Mouse (Mus musculus) left cerebral cortex, postnatal 14 days (tissue): ENCODE data around the gene Cers5. TPM values are rescaled to one million over a fixed set of nuclear protein-coding genes. Genes with fewer than 3 reads are reported as not detected.
"Not testable (repeated sequence)": the region's sequence is repeated elsewhere in the genome, so short reads cannot be mapped to it uniquely, and the experiment has no call there.

Experiments
- DNase-seq, 2 experiments: peaks; one replicate each; pipeline ENCODE4 v3.0.0; 2021 to 2022; ENCODE audit warnings: low spot score in 2 of 2, mixed read lengths in 1 of 2
- intact Hi-C: fragments of 180-260 bp; cut with DNase I; formaldehyde crosslinking; loops from one replicate; pipeline ENCODE4 v1.15.1; 2025
- total RNA-seq, 2 experiments: library from RNA; stranded (reverse); gene quantifications; 2 replicates each; pipeline ENCODE4 v1.2.3; 2021

Gene Cers5
- total RNA-seq, 2 experiments from 2014 or later = 38.9 to 39.6 TPM

DNA sequence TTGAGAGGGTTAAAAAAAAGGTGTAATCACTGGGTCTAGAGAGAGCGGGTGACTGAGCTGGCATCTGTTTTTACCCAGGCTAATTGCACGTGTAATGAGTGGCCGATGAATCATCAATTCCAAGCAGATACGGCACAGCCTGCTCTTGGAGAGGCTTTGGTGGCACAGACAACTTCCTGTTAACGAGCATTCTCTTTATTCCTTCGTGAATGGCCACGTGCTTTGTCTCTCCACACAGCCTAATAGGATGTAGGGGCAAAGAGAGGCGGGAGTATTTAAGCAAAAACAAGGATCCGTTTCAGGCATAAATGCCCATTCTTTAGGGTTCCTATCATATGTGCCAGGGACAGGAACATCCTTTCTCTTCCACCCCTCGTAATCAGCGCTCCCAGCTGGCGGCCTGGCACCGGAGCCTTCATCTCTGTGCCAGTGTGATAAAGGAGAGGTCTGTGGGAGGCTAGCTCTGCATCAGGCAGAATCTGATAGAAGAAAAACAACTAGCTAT lies 57.3 kb downstream of the Cers5 start:
- intact Hi-C loops = no loop called here
- peak; percentile 70 to 81 for DNase-seq

DNA sequence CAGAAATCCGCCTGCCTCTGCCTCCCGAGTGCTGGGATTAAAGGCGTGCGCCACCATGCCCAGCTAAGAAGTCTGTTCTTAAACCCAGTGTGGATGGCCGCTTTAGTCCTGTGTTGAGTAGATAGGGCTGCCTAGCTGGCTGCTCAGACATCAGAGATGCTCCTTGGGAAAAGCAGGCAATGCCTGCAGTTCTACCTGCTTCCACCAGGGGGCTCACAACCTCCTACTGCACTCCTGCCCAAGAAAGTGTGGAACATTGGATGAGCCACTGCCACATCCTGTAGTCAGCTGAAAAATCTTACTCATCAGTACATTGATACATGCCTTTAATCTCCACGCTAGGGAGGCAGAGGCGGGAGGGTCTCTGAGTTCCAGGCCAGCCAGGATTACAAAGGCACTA lies 57.8 kb downstream of the Cers5 start:
- peak; percentile 91 to 96 for DNase-seq
- intact Hi-C loops = no loop called here

DNA sequence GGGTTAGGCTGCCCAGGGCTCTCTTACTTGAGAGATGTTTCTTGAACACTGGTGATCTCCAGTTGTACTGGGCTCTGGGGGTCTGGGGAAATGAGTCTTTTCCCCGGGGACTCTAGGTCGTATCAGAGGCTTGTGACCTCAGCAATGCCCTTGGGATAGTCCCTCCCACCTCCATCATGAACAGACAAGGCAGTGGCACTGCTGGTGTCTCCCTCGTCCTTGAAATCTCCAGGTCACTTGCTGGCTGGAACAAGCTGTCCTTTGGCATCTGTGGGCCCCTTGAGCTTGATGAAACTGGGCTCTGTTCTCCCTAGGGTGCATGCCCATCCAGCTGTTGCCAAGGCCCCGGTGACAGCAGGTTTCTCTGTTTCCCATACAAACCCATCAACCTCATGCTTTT lies 58.5 kb downstream of the Cers5 start:
- intact Hi-C loops = no loop called here
- DNase-seq = no peak

DNA sequence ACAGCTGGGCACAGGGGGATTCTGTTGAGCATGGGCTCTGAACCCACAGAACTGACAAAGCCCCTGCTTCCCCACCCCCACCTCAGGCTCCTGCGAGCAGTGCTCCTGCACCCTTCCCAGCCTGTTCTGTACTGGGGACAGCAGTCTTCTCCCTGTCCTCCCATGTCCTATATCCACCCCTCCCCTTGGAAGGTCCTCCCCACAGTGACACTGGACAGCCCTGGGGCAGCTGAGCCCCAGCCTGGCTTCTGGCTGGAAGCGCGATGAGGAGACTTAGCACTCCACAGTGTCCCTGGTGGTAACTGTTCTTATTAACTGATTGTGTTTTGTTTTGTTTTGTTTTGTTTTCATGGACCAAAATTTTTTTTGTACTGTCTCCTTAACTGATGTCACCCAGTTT lies 59.1 kb downstream of the Cers5 start:
- intact Hi-C loops = no loop called here
- DNase-seq = no peak

DNA sequence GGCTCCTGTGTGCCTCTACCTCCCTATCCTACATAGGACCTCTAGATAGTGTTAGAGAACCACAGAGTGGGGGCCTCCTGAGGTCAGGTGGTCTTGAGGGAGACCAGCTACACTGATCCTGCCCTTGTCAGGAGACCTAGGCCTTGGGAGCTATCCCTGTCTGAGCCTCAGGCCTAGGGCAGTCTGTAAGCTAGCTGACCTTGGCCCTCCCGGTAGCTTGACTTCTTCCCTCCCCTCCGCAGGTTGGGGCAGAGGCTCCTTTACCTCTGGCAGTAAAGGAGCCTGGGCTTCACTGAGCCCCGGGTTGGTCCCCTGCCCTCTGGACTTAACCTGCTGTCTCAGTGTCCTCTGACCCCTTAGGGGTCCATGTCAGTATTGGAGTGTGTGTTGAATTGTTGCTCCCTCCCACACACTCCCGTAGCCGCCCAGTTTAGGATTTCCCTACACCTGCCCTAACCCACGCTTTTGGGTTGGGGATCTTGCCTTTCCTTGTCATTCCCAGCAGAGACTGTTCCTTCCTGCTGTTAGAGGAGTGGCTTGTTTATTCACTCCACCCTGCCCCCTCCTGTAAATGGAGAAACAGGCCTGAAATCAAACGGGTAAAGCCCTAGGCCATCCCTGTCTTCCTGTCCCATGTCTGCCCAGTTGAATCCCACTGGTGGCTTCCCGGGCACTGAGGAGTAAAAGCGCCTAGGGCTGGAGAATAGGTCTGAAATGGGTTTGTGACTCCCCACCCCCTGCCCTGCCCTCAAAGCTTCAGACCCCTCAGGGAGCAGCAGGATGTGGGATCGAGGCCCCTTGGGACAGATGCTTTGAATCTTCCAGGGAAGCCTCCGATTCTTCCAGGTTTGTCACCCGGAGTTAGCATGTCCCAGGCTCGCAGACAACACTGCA lies 59.8 kb downstream of the Cers5 start:
- DNase-seq = no peak
- intact Hi-C loops = no loop called here

DNA sequence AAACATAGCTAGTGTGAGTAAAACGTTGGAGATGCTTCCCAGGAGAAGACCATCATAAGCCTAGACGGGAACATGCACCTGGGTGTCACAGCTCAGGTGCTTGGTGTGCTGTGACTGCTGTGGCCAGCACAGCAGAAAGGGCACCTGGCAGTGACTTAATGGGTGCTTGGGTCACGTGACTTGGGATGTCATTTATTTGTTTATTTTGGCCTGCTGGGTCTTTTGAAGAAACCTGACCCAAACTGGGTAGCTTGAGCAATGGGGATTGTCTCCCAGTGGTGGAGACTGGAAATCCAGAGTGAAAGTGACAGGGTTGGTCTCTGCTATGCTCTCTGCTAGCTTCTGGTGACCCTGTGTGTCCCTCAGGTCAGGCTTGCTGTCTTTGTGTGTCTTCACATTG lies 61.2 kb downstream of the Cers5 start:
- DNase-seq = no peak
- intact Hi-C loops = no loop called here

DNA sequence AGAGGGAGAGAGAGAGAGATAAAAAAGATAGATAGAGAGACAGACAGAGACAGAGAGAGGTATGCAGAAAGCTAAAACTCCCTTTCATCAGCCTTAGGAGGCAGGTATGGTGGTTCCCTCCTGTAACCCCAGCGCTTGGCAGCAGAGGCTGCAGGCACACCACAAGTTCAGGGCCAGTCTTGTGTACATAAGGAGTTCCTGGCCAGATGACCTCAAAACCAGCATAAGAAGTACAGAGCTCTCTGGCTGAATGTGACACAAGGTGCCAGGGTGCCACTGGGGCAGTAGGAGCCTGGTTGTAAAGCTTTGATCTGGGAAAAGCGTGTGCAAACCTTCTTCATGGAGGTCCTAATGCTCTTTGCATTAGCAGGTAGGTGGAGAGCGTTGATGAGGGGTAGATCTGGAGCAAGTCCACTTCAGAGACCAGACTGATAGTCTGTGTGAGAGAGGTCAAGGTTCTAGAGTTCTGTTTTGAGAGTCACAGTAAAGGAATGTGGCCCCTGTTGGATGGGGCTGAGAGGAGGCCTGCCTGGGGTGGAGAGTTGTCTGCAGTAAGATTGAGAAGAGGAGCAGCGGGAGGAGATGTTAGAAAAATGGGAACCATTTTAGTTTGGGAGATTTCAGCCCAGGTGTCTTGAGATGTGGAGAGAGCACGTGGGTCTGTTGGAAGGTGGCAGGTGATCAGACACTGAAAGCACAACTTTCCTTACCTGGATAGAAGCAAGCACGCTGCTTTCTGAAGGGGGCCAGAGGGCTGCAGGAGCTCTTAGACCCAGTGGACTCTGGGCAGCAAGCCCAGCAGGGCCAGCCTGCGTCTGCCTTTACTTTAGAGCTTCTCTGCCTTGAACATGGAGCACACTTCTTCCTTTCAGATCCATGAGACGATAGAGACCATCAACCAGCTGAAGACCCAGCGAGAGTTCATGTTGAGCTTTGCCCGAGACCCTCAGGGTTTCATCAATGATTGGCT lies 62.2 kb downstream of the Cers5 start:
- no peak for DNase-seq
- intact Hi-C loops = no loop called here

DNA sequence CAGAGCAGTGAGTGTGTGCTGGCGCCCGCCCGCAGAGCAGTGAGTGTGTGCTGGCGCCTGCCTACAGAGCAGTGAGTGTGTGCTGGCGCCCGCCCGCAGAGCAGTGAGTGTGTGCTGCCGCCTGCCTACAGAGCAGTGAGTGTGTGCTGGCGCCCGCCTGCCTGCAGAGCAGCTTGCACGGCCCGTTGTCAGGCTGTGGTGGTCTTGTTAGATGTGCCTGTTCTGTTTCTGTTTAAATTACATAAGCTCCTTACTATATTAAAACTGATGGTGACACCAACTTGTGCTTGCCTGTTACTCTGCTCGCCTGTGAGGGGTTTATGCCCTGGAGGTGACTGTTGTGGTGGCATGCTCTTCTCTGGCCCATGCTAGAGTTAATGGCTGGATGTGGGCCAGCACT lies 64.5 kb downstream of the Cers5 start:
- intact Hi-C loops = no loop called here
- DNase-seq = no peak

DNA sequence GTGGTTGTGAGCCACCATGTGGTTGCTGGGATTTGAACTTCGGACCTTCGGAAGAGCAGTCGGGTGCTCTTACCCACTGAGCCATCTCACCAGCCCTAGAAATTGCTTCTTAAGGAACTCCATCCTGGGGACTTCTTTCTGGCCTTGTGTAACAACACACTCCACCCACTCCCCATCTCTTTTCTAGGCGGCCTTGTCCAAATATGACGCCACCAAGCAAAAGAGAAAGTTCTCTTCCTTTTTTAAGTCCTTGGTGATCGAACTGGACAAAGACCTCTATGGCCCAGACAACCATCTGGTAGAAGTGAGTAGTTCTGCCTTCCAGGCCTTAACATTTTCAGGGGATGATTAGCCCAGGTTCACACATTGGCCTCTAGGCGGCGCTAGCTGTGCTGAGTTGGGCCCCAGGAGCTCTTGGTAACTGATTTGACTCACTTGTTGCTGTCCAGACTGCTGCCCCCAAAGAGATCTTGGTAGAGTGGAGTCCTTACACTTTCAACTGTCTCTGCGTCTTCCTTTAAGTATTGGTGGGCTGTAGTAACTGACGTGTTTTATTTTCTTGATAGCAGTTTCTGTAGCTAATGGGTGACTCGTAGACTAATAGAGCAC lies 67.1 kb downstream of the Cers5 start, which contains the start of gene Gm17349:
Gene Gm17349, minus strand, starts transcription at position 51 of the 609 bp plus-strand sequence.
- DNase-seq = peak; percentile 65 to 73
- intact Hi-C loops = no loop called here

DNA sequence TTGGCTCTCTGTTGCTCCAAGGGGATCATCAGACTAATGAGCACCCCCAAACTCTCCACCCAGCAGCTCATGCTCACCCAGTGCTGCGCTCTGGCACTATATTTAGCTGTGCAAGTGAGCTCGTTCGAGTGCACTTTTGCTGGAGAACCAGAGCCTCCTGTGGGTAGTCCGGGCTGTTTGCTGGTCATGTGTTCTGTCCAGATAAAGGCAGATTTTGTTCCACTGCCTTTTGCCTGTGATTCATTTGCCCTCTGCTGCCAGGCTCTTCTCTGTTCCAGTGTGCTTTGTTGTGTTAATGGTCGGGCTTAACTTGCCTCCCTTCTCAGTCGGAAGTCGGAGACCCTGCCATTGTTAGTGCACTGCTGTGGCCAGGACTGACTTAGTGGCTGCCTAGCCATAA lies 67.8 kb downstream of the Cers5 start:
- peak in 1 of 2 experiments; percentile 47 for DNase-seq
- intact Hi-C loops = no loop called here

DNA sequence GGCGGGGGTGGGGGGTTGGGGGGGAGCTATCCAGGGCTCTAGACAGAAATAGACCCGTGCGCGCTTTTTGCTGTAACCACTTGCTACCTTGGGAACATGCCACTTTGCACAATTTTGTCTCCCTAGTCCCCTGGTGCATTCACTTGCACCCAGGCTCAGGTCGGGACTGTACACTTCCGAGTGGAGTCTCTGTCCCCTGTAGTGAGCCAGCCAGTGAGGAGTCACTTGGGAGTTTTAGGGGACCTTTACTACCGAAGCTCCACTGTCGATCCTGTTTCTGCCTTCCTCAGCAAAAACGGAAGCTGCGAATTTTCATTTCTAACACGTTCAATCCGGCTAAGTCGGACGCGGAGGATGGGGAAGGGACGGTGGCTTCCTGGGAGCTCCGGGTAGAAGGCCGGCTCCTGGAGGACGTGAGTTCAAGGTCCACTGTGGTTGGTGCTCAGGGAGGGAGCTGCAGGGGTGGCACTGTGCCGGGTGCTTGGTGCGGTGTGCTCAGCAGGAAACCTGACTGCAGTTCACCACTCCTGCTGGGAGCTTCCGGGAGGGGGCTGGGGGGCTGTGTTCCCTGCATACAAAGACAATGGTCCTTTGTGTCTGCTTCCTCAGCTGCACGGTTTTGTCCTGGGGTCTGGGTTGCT lies 68.5 kb downstream of the Cers5 start:
- intact Hi-C loops = no loop called here
- DNase-seq = peak; percentile 60 to 72

DNA sequence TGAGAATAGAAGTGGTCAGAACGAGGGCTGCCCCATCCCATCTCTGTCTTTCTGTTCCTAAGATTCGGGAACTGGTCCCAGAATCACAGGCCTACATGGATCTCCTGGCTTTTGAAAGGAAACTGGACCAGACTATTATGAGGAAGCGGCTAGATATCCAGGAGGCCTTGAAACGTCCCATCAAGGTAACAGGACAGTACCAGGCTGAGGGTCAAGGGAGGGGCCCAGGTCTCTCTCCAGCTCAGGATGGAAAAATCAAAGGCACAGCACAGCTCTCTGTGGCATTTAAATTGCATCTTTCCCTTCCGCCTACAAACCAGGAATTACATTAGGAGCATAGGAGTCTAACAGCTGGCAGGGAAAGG lies 69.0 kb downstream of the Cers5 start:
- DNase-seq = no peak
- intact Hi-C loops = no loop called here

DNA sequence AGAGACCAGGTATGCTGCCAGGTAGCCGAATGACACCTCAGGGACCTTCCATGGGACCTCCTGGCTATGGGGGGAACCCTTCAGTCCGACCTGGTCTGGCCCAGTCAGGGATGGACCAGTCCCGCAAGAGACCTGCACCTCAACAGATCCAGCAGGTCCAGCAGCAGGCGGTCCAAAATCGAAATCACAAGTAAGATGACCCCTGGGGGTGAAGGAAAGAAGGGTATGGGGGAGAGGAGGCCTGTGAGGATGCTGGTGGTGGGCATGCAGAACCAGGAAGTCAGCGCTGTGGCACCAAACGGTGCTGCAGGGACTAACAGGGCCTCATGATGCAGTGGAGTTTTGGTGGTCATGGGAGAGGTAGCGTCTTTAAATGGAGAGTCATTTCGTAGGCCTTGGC lies 69.6 kb downstream of the Cers5 start:
- intact Hi-C loops = no loop called here
- no peak for DNase-seq

DNA sequence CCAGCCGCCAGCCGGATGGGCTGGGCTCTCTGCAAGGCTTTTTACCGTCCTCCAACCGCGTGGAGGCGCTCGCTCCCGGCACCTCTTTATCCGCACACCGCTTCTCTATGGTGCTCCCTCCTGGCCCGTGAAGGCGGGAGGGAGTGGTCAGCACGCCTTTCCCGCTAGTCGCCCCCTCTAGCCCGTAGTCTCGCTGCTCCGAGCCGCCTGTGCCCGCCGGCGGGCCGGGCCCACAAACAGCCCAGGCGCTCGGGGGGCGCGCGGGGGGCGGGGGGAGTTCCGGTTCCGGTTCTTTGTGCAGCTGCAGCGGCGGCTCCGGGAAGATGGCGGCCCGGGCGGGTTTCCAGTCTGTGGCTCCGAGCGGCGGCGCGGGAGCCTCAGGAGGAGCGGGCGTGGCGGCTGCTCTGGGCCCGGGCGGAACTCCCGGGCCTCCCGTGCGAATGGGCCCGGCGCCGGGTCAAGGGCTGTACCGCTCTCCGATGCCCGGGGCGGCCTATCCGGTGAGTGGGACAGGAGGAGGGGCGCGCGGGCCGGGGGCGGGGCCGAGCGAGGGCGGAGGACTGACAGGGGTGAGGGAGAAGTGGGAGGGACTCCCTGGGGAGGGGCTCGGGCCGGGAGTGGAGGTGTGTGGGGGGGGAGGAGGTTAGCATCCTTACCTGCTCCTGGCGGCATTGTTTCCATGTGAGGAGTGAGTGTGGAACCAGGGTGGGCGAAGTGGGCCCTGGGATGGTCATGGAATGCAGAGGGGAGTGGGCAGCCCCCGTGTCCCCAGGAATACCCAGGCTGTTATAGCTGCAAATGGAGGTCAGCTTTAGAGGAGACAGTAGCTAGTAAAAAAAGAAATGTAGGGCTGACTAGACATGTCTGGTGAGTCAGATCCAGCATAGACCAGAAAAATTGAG lies 70.4 kb downstream of the Cers5 start, which contains the start of gene Smarcd1:
Gene Smarcd1, plus strand, starts transcription at position 131 of the 902 bp plus-strand sequence.
- intact Hi-C loops = no loop called here
- peak; percentile 95 to 97 for DNase-seq

DNA sequence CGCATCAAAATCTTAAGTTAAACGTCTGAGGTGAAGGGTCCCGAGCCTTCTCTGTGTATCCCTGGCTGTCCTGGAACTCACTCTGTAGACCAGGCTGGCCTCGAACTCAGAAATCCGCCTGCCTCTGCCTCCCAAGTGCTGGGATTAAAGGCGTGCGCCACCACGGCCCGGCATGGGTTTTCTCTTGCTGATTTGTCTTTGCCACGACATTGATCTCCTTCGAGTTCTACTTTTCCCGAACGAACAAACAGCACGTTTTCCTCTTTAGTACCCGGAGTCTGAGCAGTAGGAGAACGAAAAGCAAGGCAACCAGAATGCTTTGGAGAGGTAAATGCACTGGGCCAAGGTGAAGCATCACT lies 71.1 kb downstream of the Cers5 start:
- DNase-seq, intact Hi-C loops: not testable (repeated sequence)

DNA sequence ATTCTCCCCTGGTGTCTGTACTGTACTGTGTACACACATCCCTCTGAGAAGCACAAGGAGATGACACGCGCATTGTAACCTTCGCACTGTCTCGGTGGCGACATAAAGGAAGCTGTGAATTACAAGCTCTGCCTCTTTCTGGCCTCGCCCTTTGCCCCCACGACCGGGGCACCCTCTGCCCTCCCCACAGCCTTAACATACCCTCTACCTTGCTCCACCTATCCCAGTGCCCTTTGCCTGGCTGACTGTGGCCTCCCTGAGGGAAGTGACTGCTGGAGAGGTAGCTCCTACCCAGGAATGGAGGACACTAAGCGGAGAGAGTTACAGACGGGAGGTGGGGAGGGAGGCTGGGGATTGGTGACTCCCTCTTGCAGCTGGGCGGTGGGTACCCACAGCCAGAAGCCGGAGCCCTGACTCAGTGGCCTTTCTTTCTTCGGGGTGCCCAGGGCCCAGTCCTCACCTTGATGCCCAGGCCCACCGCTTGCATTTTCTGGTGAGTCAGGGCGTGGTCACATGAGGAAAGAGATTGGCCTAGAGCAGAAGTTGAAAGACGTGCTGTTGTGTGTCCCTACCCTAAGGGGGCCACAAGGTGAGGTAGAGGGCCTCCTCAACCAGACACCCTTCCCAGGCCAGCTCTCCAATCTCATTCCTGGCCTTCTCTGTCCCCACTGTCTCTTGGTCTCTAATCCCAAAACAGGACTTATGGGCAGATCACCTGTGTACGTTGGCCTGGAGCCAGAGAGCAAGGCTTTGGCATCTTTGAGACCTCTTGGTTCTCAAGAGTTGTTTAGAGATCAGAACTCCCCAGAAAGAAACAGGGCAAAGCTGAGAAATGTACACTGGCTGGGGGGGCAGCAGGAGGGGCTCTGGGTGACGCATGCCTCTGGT lies 72.2 kb downstream of the Cers5 start:
- no peak for DNase-seq
- intact Hi-C loops = no loop called here

DNA sequence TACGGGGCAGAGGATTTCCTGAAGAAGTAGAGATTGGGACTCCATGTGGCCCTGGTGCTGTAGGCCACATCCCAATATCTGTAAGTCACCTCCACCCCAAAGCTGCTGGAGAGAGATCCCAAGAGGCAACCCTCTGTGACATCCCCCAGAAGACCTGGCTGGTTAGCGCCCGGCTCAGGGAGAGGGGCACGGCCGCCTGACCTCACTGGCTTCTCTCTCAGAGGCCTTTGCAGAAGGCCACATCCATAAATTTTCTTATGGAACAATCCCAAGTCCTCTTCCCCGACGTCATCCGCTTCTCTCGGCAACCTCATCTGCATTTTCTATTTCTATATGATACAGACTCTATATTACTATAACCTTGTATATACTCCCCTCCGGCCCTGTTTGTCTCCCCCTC lies 73.0 kb downstream of the Cers5 start:
- intact Hi-C loops = no loop called here
- no peak for DNase-seq
